13 mouse cellular contexts compared by ENCODE assay signal in the genomic region with DNA sequence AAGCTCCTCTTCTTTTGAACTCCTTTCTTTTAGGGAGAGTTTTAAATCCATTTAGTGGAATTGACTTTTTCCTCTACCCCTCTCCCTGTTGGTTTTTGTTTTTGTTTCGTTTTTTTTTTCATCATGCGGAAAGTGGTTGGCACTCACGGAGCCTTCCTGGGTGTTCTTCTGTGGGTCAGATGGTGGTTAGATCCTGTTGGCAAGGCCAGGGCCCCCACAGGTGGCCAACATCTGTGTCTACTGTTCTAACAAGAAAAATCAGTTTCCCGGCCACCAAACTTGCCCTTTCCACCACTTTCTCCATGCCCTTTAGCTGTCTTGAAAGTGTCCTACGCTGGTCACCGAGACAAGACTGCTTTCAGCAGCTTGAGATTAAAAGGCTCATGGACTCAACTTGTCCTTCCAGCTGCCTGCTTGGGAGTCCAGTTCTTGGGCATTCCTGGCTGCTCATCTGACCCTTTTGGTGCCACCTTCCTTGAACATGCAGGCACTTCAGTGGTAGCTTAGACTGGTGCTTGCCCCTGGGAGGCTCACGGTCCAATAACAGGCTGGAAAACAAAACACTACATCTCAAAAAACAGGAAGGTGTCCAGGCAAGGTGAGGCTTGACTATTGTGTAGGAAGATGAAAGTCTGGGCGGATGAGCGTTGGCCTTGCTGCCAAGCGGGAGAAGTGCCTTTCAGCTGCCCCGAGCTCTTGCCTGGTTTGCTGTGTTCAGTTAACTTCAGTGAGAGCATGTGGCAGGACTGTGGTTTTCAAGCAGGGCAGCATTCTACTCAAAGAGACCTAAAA. TPM values are rescaled to one million over a fixed set of nuclear protein-coding genes. Genes with fewer than 3 reads are reported as not detected.
DNase-seq lines count a peak whose midpoint lies in the region; ATAC-seq and TF ChIP-seq lines count a peak whose summit lies in the region.
"Had no signal": no experiment of that assay in that cellular context is flagged by ENCODE, and none has a peak within 500 bp of the region (broad histone marks: within the 10 kb centered on the region; RNA-seq: fewer than 3 reads in every experiment).

No protein-coding gene starts in this region.

- DNase-seq in cerebellum, adult 9-11 months, result peak; percentile 47
- DNase-seq in layer of hippocampus, adult 2 months (ENCODE audit: low spot score in 2 of 2), result no peak
- no peak for DNase-seq in layer of hippocampus, adult 9-11 months
- DNase-seq in limb, embryonic 10.5 days (ENCODE audit: low spot score), result no peak
- peak; percentile 44 to 47 for DNase-seq in thymus, postnatal 36 days
- DNase-seq in frontal cortex, adult 2 months (ENCODE audit: extremely low spot score in 1 of 2, low spot score in 1 of 2), result no peak
- DNase-seq: retina, postnatal 1 day had no signal

- WGBS in limb, embryonic 10.5 days, result 65% methylated on average over 11 of the region's 11 CpGs

- H3K4me1 ChIP-seq in limb, embryonic 10.5 days, result peaks cover 19% of the 10 kb centered on the region
- H3K4me1 ChIP-seq: liver, embryonic 15.5 days had no signal

- no peak for ATAC-seq in cerebellum, adult (ENCODE audit: insufficient number of reproducible peaks, low FRiP score, low TSS enrichment)
- ATAC-seq in monocyte, adult 5-6 weeks (replicated peaks; ENCODE audit: insufficient number of reproducible peaks, low FRiP score, low TSS enrichment, poor library complexity, severe bottlenecking), result no peak

- no peaks in the 10 kb centered on the region for H3K9me3 ChIP-seq in limb, embryonic 10.5 days (replicated peaks)
- H3K9me3 ChIP-seq: G1E; heart, embryonic 15.5 days; liver, embryonic 15.5 days had no signal

- no peak for TF ChIP-seq CTCF in layer of hippocampus, adult 2 months (conservative IDR thresholded peaks at IDR 0.05)

- H3K4me3 ChIP-seq in layer of hippocampus, adult 2 months, result no peak overlapping the region
- no peak overlapping the region; the same call in 1 of the 2 replicates for H3K4me3 ChIP-seq in limb, embryonic 10.5 days
- H3K4me3 ChIP-seq: heart, embryonic 15.5 days; liver, embryonic 15.5 days had no signal

- peaks cover 54% of the 10 kb centered on the region for H3K36me3 ChIP-seq in limb, embryonic 10.5 days

- peak overlapping the region; percentile 85 for H3K27ac ChIP-seq in layer of hippocampus, adult 2 months
- peak overlapping the region; percentile 21; the same call in 1 of the 2 replicates for H3K27ac ChIP-seq in limb, embryonic 10.5 days
- H3K27ac ChIP-seq: heart, embryonic 15.5 days; kidney, postnatal 0 days; liver, embryonic 15.5 days had no signal

- no peaks in the 10 kb centered on the region for H3K27me3 ChIP-seq in limb, embryonic 10.5 days (ENCODE audit: low read depth, poor library complexity, severe bottlenecking)
- H3K27me3 ChIP-seq: heart, embryonic 15.5 days had no signal

RNA-seq across cellular contexts. Expression of a gene that starts 8.4 kb away (rescaled TPM):
- 10 to 100 TPM; 64.4 to 69.2 TPM for total RNA-seq in layer of hippocampus, adult 2 months (2021)
- 128 and 132 TPM in 2 replicates for polyA plus RNA-seq in limb, embryonic 10.5 days (2016; fragmentation: Nextera tagmentation; extraction: Ambion mirVana)
- 42.2 to 79.4 TPM (median 58.1 TPM) in 3 replicates for total RNA-seq in monocyte, adult 5-6 weeks (2017)
- polyA plus RNA-seq in frontal cortex, adult 2 months (2012; rRNA removed), result 78.3 and 78.6 TPM in 2 replicates

RNA-seq across cellular contexts. Expression of a gene that starts 21.0 kb away (rescaled TPM):
- total RNA-seq in layer of hippocampus, adult 2 months (2021), result 100 to 1,000 TPM; 170 to 176 TPM
- 95.3 and 123 TPM in 2 replicates for polyA plus RNA-seq in limb, embryonic 10.5 days (2016; fragmentation: Nextera tagmentation; extraction: Ambion mirVana)
- total RNA-seq in monocyte, adult 5-6 weeks (2017), result 68.6 to 98.9 TPM (median 97.4 TPM) in 3 replicates
- 124 and 144 TPM in 2 replicates for polyA plus RNA-seq in frontal cortex, adult 2 months (2012; rRNA removed)

RNA-seq across cellular contexts. Expression of a gene that starts 56.1 kb away (rescaled TPM):
- 1 to 10 TPM; 4.1 to 6.0 TPM for total RNA-seq in layer of hippocampus, adult 2 months (2021)
- polyA plus RNA-seq in limb, embryonic 10.5 days (2016; fragmentation: Nextera tagmentation; extraction: Ambion mirVana), result 12.8 and 15.0 TPM in 2 replicates
- 18.7 to 46.1 TPM (median 31.6 TPM) in 3 replicates for total RNA-seq in monocyte, adult 5-6 weeks (2017)
- 11.4 and 12.5 TPM in 2 replicates for polyA plus RNA-seq in frontal cortex, adult 2 months (2012; rRNA removed)

Comparison
In these comparisons a context has a peak if more than half of its experiments do, and no peak if none do; other contexts are left out.
1. DNase-seq: peak in cerebellum, adult 9-11 months (single experiment) and thymus, postnatal 36 days (2 of 2); none in layer of hippocampus, adult 2 months (0 of 2), layer of hippocampus, adult 9-11 months (single experiment), limb, embryonic 10.5 days (single experiment) and frontal cortex, adult 2 months (0 of 2).